Mouse (Mus musculus): Measurements from ENCODE around the gene Fgfr2. TPM values are rescaled to one million over a fixed set of nuclear protein-coding genes. Genes with fewer than 3 reads are reported as not detected.

Fgfr2 gene
- total RNA-seq, 2 experiments from 2014 or later, result 47.6 to 49.5 TPM

DNA sequence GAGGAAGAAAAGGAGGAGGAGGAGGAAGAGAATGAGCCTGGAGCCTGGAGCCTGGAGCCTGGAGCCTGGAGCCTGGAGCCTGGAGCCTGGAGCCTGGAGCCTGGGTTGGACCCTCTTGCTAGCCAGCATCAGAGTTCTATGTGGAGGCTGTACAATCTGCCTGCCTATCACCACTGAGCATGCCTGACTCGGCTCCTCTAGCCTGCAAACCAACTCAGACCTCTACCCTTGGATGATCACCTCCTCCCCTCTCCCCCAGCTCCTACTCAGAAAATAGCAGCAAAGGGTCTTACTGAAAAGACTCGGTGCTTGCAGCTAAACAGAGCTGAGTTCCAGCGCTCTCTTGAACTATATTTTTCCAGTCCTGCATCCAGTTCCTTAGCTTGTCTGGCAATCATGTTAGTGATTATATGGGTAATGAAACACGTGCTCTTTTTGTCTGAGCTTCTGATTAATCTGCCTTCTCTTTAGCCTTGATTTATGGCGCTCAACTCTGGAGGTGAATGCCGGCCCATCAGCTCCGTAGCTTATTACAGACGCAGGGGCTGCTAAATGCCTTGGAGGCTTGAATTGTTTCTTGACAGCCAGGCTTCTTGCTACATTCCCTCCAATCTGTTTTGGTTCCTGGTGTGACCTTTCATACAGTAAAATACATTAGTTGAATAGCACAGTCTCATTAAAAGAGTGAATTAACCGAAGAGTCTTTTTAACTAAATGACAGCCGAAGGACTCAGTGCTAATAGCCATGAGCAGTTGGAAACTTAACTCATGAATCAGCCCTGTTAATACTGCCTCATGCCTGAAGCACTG lies 1345.5 kb downstream of the Fgfr2 start:
- TF ChIP-seq CTCF (conservative IDR thresholded peaks at IDR 0.05), result no peak
- no peak overlapping the region for H3K4me3 ChIP-seq
- H3K27ac ChIP-seq, result no peak overlapping the region
- DNase-seq (ENCODE audit: low spot score in 2 of 2), result no peak

DNA sequence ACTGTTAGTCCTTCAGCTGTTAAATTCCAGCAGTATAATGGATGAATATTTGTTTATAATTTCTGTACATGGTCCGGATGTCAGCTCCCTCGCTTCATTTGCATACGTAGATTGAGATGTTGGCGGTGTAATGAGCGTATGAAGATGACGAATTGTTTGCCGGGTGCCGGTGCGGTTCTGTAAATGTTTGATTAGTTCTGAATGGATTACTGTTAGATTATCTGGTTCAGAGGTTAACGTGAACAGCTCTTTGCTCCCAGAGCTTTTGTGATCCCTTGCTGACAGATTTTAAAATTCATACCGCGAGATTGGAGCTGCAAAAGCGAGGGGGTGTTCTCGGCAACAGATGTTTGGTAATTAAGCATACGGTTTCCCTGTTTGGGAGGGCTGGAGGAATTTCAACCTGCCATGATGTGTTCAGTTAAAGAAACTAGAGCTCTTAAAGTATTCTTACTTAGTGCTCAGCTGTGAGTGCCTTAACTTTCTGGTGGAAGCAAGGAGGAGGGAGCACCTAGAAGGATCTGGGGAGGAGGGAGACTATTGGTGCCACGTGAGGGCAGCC lies 1346.9 kb downstream of the Fgfr2 start:
- TF ChIP-seq CTCF (conservative IDR thresholded peaks at IDR 0.05), result no peak
- DNase-seq (ENCODE audit: low spot score in 2 of 2), result peak; percentile 46 to 61
- Histone ChIP-seq H3K4me3 (peak overlapping the region; percentile 28; the same call in 1 of the 2 replicates), H3K27ac (peak overlapping the region; percentile 49; the same call in 1 of the 2 replicates)

GRCm38 (mm10) chr7:131757922-131758321 lies 1365.2 kb downstream of the Fgfr2 start:
- no peak overlapping the region for H3K27ac ChIP-seq
- TF ChIP-seq CTCF (conservative IDR thresholded peaks at IDR 0.05), result peak; percentile 62
- no peak for DNase-seq (ENCODE audit: low spot score in 2 of 2)
- H3K4me3 ChIP-seq, result no peak overlapping the region

DNA sequence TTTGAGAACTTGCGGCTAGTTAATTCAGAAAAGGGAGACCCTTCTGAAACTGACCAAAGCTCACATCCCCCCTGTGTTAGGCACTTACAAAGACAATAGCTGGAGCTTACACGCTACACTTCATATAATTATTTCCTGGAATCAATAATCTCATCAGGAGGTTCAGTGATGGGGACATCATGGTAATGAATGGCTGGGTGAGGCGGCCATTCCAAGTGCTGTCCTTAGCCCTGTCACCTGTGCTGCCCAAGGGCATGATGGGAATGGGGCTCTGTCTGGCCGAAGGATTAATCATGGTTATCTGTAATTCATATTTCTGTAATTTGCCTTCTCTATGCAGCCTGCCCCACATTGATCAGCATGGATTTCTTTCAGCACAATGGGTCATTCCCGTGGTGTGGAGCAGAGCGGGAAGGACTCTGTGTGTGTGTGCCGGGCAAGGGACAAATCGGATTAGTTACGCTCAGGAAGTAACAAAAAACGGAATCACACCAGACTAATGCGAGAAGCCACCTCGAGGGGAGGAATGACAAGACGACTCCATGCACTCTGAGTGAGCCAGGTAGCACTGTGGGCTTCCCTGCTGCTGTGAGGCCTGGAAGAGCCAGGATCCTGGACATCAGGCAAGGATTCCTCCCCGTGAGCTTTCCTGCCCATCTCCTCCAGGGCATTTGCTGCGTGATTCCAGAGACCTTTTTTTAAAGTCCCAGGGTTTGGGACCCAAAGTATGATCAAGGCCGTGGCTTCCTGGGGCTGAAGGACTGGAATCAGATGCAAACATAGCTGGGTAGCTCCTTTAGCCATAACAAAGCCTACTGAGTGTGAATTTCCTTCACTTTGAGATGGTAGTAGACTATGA lies 1375.8 kb downstream of the Fgfr2 start:
- no peak overlapping the region for H3K4me3 ChIP-seq
- TF ChIP-seq CTCF (conservative IDR thresholded peaks at IDR 0.05), result no peak
- no peak for DNase-seq (ENCODE audit: low spot score in 2 of 2)

GRCm38 (mm10) chr7:131746752-131747151 lies 1376.4 kb downstream of the Fgfr2 start:
- Histone ChIP-seq H3K4me3 (no peak overlapping the region), H3K27ac (no peak overlapping the region)
- DNase-seq (ENCODE audit: low spot score in 2 of 2), result peak; percentile 30 to 33
- TF ChIP-seq CTCF (conservative IDR thresholded peaks at IDR 0.05), result peak; percentile 78

More for the DNA sequence above, 1375.8 kb downstream of the Fgfr2 start:
- H3K27ac ChIP-seq, result no peak overlapping the region

GRCm38 (mm10) chr7:131743193-131743592 lies 1380.0 kb downstream of the Fgfr2 start:
- TF ChIP-seq CTCF (conservative IDR thresholded peaks at IDR 0.05), result no peak
- H3K27ac ChIP-seq, result no peak overlapping the region
- no peak overlapping the region for H3K4me3 ChIP-seq
- DNase-seq (ENCODE audit: low spot score in 2 of 2), result no peak

- H3K27ac ChIP-seq, result no peak overlapping the region
- no peak overlapping the region for H3K4me3 ChIP-seq
- no peak for DNase-seq (ENCODE audit: low spot score in 2 of 2)
- TF ChIP-seq CTCF (conservative IDR thresholded peaks at IDR 0.05), result no peak
Observed at GRCm38 (mm10) chr7:131722783-131723575, 1400.2 kb downstream of the Fgfr2 start.

- no peak overlapping the region for H3K27ac ChIP-seq
- no peak for DNase-seq (ENCODE audit: low spot score in 2 of 2)
- no peak for TF ChIP-seq CTCF (conservative IDR thresholded peaks at IDR 0.05)
- H3K4me3 ChIP-seq, result no peak overlapping the region
Observed at GRCm38 (mm10) chr7:131722316-131722715, 1400.8 kb downstream of the Fgfr2 start.

DNA sequence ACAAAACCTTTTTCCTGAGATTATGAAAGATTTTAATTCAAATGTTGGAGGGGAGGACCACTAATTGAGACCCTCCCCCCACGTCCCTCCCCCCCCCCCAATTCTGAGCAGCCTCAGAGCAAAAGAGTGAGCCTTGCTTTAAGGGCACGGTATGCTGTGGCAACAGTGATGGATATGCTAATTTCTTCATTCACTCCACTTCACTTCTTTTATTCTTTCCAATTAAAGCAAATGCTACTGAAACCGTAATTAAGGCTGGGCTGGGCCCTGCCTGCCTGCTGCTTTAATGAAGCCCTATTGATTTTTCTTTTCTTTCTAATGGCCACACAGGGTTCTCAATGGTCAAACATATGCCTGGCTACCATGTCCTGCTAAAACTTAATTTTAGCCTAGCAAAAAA lies 1404.9 kb downstream of the Fgfr2 start:
- no peak for TF ChIP-seq CTCF (conservative IDR thresholded peaks at IDR 0.05)
- DNase-seq (ENCODE audit: low spot score in 2 of 2), result no peak
- Histone ChIP-seq H3K27ac (no peak overlapping the region), H3K4me3 (no peak overlapping the region)

DNA sequence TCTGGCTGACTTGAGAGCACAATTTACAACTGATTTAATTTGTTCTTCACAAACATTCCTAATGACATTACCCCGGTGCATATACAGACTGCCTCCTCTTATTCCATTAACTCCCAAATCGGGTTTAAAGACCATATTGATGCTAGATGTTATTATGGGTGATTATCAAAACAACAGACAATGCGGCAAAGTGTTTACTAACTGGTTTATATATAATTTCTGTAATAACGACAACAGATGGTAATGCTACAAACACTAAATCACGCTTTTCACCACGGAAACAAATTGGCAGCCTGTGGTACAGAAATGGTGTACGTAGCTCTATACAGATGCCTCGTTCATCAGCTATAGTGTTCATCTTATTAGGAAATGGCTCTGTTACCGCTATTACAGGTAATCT lies 1410.1 kb downstream of the Fgfr2 start:
- no peak overlapping the region for H3K27ac ChIP-seq
- H3K4me3 ChIP-seq, result no peak overlapping the region
- DNase-seq (ENCODE audit: low spot score in 2 of 2), result no peak
- no peak for TF ChIP-seq CTCF (conservative IDR thresholded peaks at IDR 0.05)

DNA sequence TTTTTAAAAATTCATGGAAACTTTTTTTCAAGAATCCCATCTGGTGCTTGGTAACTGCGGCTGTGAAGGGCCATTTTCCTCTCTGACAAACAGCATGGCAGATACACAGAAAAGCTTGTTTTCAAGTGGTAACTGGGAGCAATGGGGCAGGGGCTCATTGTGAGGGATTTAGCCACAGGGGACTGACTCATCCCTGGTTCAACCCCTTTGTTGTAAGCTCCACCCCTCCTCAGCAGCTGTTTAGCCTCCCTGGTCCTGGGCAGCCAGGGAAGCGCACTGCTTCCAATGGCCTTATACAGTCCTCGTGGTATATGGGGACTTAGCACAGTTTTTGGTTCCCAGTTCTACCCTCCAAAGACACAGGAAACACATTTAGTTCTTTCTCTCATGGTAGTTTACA lies 1426.3 kb downstream of the Fgfr2 start:
- DNase-seq (ENCODE audit: low spot score in 2 of 2), result no peak
- H3K4me3 ChIP-seq, result no peak overlapping the region
- H3K27ac ChIP-seq, result no peak overlapping the region
- no peak for TF ChIP-seq CTCF (conservative IDR thresholded peaks at IDR 0.05)

GRCm38 (mm10) chr7:131687324-131687723 lies 1435.8 kb downstream of the Fgfr2 start:
- TF ChIP-seq CTCF (conservative IDR thresholded peaks at IDR 0.05), result no peak
- Histone ChIP-seq H3K27ac (no peak overlapping the region), H3K4me3 (no peak overlapping the region)
- peak in 1 of 2 experiments; percentile 15 for DNase-seq (ENCODE audit: low spot score in 2 of 2)
